Mouse (Mus musculus) neural tube, embryonic 13.5 days (tissue): ENCODE measurements around the gene Ncaph2. TPM values are rescaled to one million over a fixed set of nuclear protein-coding genes. Genes with fewer than 3 reads are reported as not detected.

ENCODE experiments used
- ATAC-seq: fragments of 200-750 bp; cut with Nextera tagmentation; 2 replicates; pipeline ENCODE4 v1.8.0; 2017; ENCODE audit warnings: low read depth, mild to moderate bottlenecking, moderate TSS enrichment, moderate library complexity
- H3K27ac ChIP-seq: fragments of 300-500 bp; sonication (generic); replicated peaks from 2 replicates; pipeline ENCODE4 v1.5.1; 2015; ENCODE audit warnings: moderate library complexity, mild to moderate bottlenecking, inconsistent platforms
- H3K27me3 ChIP-seq: fragments of 300-500 bp; sonication (generic); 2 replicates; pipeline ENCODE4 v1.6.1; 2015; ENCODE audit warnings: mild to moderate bottlenecking, inconsistent platforms
- H3K36me3 ChIP-seq: fragments of 300-500 bp; sonication (generic); 2 replicates; pipeline ENCODE4 v1.6.1; 2015; ENCODE audit warnings: mild to moderate bottlenecking, inconsistent platforms
- H3K4me1 ChIP-seq: fragments of 300-500 bp; sonication (generic); replicated peaks from 2 replicates; pipeline ENCODE4 v1.6.1; 2015; ENCODE audit warnings: inconsistent platforms
- H3K4me2 ChIP-seq: fragments of 300-500 bp; sonication (generic); 2 replicates; pipeline ENCODE4 v1.6.1; 2015; ENCODE audit warnings: inconsistent platforms, mild to moderate bottlenecking, moderate library complexity
- H3K4me3 ChIP-seq: fragments of 300-500 bp; sonication (generic); 2 replicates; pipeline ENCODE4 v1.5.1; 2015; ENCODE audit warnings: mild to moderate bottlenecking, inconsistent platforms
- H3K9ac ChIP-seq: fragments of 300-500 bp; sonication (generic); 2 replicates; pipeline ENCODE4 v1.6.1; 2015; ENCODE audit warnings: moderate library complexity, mild to moderate bottlenecking, inconsistent platforms
- H3K9me3 ChIP-seq: fragments of 300-500 bp; sonication (generic); 2 replicates; pipeline ENCODE4 v1.6.1; 2016; ENCODE audit warnings: inconsistent platforms
- WGBS: fragments of 180-500 bp; shearing (Covaris S2); methylation state at CpG from one replicate; pipeline ENCODE4 v1.1.7; 2015; 5-methylcytosine and 5-hydroxymethylcytosine counted together
- microRNA-seq: library from miRNA; unstranded; fragments of <30 nt; microRNA quantifications from one replicate; pipeline ENCODE4, GENCODE M21; 2016
- polyA plus RNA-seq: library from polyadenylated mRNA; unstranded; fragments of >200 nt; fragmentation: Nextera tagmentation; extraction: Ambion mirVana; gene quantifications from 2 replicates; pipeline ENCODE4 v1.2.1, GENCODE M21; 2015

Gene Ncaph2
- polyA plus RNA-seq, 1 experiment from 2014 or later, result 101 TPM

DNA sequence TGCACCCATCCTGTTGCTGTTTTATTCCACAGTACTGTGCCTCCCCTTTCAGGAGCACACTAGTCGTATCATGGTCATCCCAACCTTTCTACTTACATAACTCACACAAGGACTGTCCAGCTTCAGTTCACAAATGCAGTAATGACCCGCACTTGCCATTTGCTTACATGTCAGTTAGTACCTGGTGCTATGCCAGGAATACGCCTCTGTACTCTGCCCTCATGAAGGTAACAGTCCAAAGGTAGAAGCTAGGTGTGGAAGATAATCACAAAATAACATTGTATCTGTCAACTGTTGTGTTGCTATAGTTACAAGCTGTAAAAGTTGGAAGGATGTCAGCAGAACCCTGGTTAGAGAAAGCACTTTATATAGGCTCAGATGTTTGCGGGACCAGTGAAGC is 41.4 kb downstream of the Ncaph2 start:
- no peak overlapping the region for H3K4me2 ChIP-seq
- H3K4me1 ChIP-seq, result no peaks in the 10 kb centered on the region
- no peak for ATAC-seq
- 87% methylated on average over 4 of the region's 4 CpGs for WGBS
- H3K27me3 ChIP-seq, result no peaks in the 10 kb centered on the region
- no peak overlapping the region for H3K27ac ChIP-seq
- no peaks in the 10 kb centered on the region for H3K9me3 ChIP-seq
- no peak overlapping the region for H3K4me3 ChIP-seq
- H3K36me3 ChIP-seq, result no peaks in the 10 kb centered on the region
- no peak overlapping the region for H3K9ac ChIP-seq

DNA sequence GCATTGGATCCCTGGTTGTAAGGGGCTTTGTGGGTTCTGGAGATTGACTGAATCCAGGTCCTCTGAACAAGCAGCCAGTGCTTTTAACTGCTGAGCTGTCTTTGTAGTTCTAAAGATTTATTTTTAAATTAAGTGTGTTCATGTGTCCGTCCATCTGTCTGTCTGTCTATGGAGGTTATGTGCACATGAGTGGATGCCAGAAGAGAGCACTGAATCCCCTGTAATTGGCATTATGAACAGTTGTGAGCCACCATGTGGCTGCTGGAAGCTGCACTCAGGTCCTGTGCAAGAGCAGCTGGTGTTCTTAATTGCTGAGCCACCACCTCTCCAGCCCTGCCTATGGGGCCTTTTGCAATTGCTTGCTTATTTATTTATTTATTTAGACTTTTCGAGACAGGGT is 42.6 kb downstream of the Ncaph2 start:
- 76% methylated on average over 2 of the region's 2 CpGs for WGBS
- no peaks in the 10 kb centered on the region for H3K36me3 ChIP-seq
- no peak overlapping the region for H3K4me2 ChIP-seq
- no peaks in the 10 kb centered on the region for H3K4me1 ChIP-seq
- H3K27ac ChIP-seq, result no peak overlapping the region
- no peak overlapping the region for H3K9ac ChIP-seq
- no peaks in the 10 kb centered on the region for H3K27me3 ChIP-seq
- ATAC-seq, result no peak
- H3K4me3 ChIP-seq, result no peak overlapping the region
- H3K9me3 ChIP-seq, result no peaks in the 10 kb centered on the region

DNA sequence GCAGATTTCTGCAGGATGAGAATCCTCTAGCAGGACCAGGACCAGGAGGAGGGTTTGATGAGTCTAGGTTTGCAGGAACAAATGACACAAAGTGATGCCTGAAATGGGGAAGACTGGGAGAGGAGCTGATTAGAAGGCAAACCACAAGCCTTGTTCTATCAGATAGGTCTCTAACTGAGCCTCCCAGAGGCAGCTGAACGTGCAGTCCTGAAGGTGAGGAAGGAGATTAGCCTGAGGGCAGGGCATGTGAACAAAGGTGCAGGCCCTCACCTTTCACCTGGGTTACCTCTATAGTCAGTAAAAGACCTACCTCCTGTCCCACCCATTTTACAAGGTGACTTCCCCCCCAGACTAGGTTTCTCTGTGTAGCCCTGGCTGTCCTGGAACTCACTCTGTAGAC is 44.2 kb downstream of the Ncaph2 start:
- no peaks in the 10 kb centered on the region for H3K36me3 ChIP-seq
- H3K9ac ChIP-seq, result no peak overlapping the region
- H3K4me2 ChIP-seq, result no peak overlapping the region
- H3K27ac ChIP-seq, result no peak overlapping the region
- no peak overlapping the region for H3K4me3 ChIP-seq
- no peaks in the 10 kb centered on the region for H3K27me3 ChIP-seq
- no peaks in the 10 kb centered on the region for H3K9me3 ChIP-seq
- no peak for ATAC-seq
- no peaks in the 10 kb centered on the region for H3K4me1 ChIP-seq
- 82% methylated on average over 1 of the region's 1 CpGs for WGBS

DNA sequence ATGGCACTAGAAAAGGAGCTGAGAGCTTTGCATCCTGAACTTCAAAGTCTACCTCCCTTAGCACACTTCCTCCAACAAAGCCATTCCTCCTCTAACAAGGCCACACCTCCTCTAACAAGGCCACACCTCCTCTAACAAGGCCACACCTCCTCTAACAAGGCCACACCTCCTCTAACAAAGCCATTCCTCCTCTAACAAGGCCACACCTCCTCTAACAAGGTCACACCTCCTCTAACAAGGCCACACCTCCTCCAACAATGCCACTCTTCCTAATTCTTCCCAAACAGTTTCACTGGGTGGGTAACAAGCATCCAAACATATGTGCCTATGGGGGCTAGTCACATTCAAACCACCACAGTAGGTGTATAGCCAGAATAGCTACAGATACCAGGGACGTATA is 47.0 kb downstream of the Ncaph2 start:
- Histone ChIP-seq H3K4me1 (no peaks in the 10 kb centered on the region), H3K36me3 (no peaks in the 10 kb centered on the region), H3K9ac (no peak overlapping the region), H3K27ac (no peak overlapping the region), H3K27me3 (no peaks in the 10 kb centered on the region), H3K4me2 (no peak overlapping the region), H3K4me3 (no peak overlapping the region), H3K9me3 (peaks cover 7% of the 10 kb centered on the region; the same call in 1 of the 2 replicates)
- 90% methylated on average over 1 of the region's 1 CpGs for WGBS
- ATAC-seq, result no peak

DNA sequence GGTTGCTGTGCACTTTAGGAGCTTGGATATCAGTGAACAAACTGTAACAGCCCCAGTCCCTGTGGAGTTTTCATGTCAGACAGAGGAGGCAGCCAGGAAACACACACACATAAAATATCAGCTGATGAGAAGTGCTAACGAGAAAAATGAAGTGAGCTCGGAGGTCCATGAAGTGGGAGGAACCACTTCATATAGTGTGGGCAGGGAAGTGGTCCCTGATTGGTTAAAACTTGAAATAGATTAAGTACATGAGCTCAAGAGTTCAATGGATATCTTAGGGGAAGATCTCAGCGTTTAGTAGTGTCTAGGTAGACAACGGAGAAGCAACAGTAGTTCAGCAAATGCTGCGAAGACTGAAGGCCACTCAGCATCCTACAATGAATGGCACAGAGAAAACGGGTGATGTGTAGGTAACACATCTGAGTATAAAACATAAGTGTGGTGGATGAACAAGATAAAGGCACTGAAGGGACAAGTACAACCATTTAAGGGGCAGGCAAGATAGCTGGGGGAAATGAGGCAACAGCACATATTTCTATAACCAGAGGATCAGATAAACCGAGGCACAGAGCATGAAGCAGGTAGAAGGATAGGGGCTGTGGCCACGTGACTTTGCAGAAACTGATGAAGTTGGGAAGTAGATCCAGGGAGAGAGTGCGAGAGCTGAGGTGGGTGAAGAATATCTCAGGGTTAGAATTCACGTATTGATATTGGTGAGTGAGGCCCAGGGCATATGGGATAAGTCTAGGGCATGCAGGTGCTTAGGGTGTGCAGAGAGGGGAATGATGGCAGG is 49.5 kb downstream of the Ncaph2 start:
- 84% methylated on average over 10 of the region's 10 CpGs for WGBS
- no peak overlapping the region for H3K9ac ChIP-seq
- peaks cover 16% of the 10 kb centered on the region; the same call in 1 of the 2 replicates for H3K9me3 ChIP-seq
- no peaks in the 10 kb centered on the region for H3K4me1 ChIP-seq
- H3K36me3 ChIP-seq, result no peaks in the 10 kb centered on the region
- no peak for ATAC-seq
- H3K27ac ChIP-seq, result no peak overlapping the region
- no peak overlapping the region for H3K4me3 ChIP-seq
- H3K4me2 ChIP-seq, result no peak overlapping the region
- H3K27me3 ChIP-seq, result no peaks in the 10 kb centered on the region

DNA sequence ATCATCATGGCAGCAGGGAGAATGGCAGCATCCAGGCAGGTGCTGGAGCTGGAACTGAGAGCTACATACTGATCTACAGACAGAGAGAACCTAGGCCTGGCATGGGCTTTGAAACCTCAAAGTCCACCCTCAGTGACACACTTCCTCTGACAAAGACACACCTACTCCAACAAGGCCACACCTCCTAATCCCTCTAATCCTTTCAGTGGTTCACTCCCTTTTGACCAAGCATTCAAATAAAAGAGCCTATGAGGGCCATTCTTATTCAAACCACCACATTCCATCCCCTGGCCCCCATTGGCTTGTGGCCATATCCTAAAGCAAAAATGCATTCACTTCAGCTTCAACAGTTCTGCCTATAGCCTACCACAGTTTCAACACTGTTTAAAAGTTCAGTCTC is 51.2 kb downstream of the Ncaph2 start:
- H3K4me3 ChIP-seq, result no peak overlapping the region
- H3K27me3 ChIP-seq, result no peaks in the 10 kb centered on the region
- H3K36me3 ChIP-seq, result no peaks in the 10 kb centered on the region
- no peak for ATAC-seq
- H3K4me2 ChIP-seq, result no peak overlapping the region
- H3K27ac ChIP-seq, result no peak overlapping the region
- H3K4me1 ChIP-seq, result no peaks in the 10 kb centered on the region
- no peak overlapping the region for H3K9ac ChIP-seq
- H3K9me3 ChIP-seq, result peaks cover 16% of the 10 kb centered on the region; the same call in 1 of the 2 replicates

DNA sequence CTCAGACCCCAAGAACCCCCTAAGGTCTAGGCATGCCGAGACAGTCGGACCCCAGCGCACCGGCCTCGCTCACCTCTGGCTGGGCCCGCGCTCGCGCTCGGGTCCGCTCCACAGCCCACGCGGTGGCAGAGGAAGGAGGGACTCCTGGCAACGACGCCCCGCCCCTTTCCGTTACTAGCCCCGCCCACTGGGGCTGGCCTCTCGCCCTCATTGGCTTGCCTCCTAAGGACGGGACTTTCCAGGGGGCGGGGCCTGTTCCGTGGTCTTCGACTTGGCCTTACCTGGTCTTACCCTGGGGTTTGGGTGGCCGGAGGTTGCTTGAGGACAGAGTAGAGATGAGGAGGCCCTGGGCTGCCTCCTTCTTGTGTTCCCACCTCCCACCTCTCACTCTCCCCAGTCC is 54.6 kb downstream of the Ncaph2 start, which contains the start of gene Syce3:
TSS of gene Syce3 (minus strand) at position 386 of the 400 bp plus-strand sequence.
- Histone ChIP-seq H3K36me3 (no peaks in the 10 kb centered on the region), H3K4me3 (no peak within 1 kb of the TSS), H3K4me1 (no peaks in the 10 kb centered on the region), H3K27ac (no peak within 1 kb of the TSS), H3K4me2 (no peak within 1 kb of the TSS), H3K9me3 (peaks cover 16% of the 10 kb centered on the region; the same call in 1 of the 2 replicates), H3K27me3 (no peaks in the 10 kb centered on the region), H3K9ac (no peak within 1 kb of the TSS)
- 82% methylated on average over 24 of the region's 24 CpGs for WGBS
- no peak for ATAC-seq

DNA sequence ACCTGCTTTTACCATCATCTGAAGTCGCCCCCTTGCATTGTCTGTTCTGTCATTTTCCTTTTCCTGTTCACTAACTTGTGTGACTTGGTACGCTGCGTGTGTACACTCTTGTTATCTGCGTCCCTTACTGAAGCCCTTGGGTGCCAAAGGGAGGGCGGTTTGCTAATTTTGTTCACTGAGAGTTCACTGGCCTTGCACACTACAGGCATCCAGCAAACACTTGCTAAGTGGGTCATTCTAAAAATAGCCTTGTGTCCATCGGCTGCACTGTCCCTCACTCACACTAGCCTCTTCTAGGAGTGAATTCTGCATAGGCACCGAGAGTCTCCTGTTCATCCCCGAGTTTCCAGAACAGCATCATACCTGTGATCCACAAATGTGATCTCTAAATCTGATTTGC is 59.8 kb downstream of the Ncaph2 start:
- Histone ChIP-seq H3K4me2 (no peak overlapping the region), H3K9me3 (no peaks in the 10 kb centered on the region), H3K27ac (no peak overlapping the region), H3K9ac (no peak overlapping the region), H3K4me1 (no peaks in the 10 kb centered on the region), H3K36me3 (peaks cover 42% of the 10 kb centered on the region), H3K4me3 (no peak overlapping the region), H3K27me3 (no peaks in the 10 kb centered on the region)
- 93% methylated on average over 8 of the region's 8 CpGs for WGBS
- ATAC-seq, result no peak

DNA sequence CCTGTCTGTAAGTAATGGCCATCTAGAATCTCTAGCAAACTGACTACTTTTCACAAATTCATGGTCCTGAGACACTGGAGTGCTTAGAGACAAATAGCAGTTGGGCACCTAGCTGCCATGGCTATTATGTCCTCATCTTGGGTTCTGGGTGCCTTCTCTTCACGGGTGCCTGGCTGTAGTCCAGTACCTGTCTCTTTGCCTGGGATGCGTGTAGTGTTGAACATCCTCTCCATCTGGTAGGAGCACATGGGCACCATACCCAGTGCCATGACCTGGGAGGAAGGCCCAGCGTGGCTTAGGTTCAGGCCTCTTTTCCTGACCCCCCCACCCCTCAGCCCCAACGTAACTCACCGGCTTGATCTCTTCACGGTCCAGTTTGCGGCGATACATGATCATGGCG is 66.4 kb downstream of the Ncaph2 start:
- no peak overlapping the region for H3K4me3 ChIP-seq
- H3K36me3 ChIP-seq, result peaks cover 84% of the 10 kb centered on the region
- H3K4me1 ChIP-seq, result 0 out of 2 replicates have a peak, but pooled peaks cover 2% of the 10 kb centered on the region
- 93% methylated on average over 9 of the region's 9 CpGs for WGBS
- no peak overlapping the region for H3K4me2 ChIP-seq
- no peak for ATAC-seq
- H3K9ac ChIP-seq, result no peak overlapping the region
- no peak overlapping the region for H3K27ac ChIP-seq
- no peaks in the 10 kb centered on the region for H3K27me3 ChIP-seq
- no peaks in the 10 kb centered on the region for H3K9me3 ChIP-seq

Small RNA genes within 50 kb of the gene (microRNA-seq; reads per million reads assigned to microRNA genes)
- gene Mir6959, result not detected

Other genes with a start within 250 kb of the Ncaph2 start
- 15.8 and 16.7 TPM in 2 replicates for gene Tubgcp6, start 232.6 kb upstream of the Ncaph2 start, polyA plus RNA-seq
- gene Hdac10, start 227.0 kb upstream of the Ncaph2 start, polyA plus RNA-seq, result 23.9 and 26.7 TPM in 2 replicates
- gene Mapk12, start 215.0 kb upstream of the Ncaph2 start, polyA plus RNA-seq, result 6.7 and 7.0 TPM in 2 replicates
- gene Mapk11, start 206.1 kb upstream of the Ncaph2 start, polyA plus RNA-seq, result 35.8 and 40.2 TPM in 2 replicates
- 89.8 and 94.5 TPM in 2 replicates for gene Plxnb2, start 174.9 kb upstream of the Ncaph2 start, polyA plus RNA-seq
- gene Dennd6b, start 159.2 kb upstream of the Ncaph2 start, polyA plus RNA-seq, result 68.9 and 71.8 TPM in 2 replicates
- gene Ppp6r2, start 144.2 kb upstream of the Ncaph2 start, polyA plus RNA-seq, result 64.8 and 76.9 TPM in 2 replicates
- gene Sbf1, start 40.4 kb upstream of the Ncaph2 start, polyA plus RNA-seq, result 81.8 and 90.0 TPM in 2 replicates
- gene Adm2, start 33.0 kb upstream of the Ncaph2 start, polyA plus RNA-seq, result not detected in 2 replicates
- not detected in 2 replicates for gene Miox, start 21.3 kb upstream of the Ncaph2 start, polyA plus RNA-seq
- 34.1 and 35.1 TPM in 2 replicates for gene Lmf2, start 60 bp upstream of the Ncaph2 start, polyA plus RNA-seq
- gene Sco2, start 18.1 kb downstream of the Ncaph2 start, polyA plus RNA-seq, result 10.9 and 11.3 TPM in 2 replicates
- 2.0 and 2.2 TPM in 2 replicates for gene Tymp, start 21.3 kb downstream of the Ncaph2 start, polyA plus RNA-seq
- 0.27 and 1.9 TPM in 2 replicates for gene Odf3b, start 23.6 kb downstream of the Ncaph2 start, polyA plus RNA-seq
- not detected in 2 replicates for gene Klhdc7b, start 29.2 kb downstream of the Ncaph2 start, polyA plus RNA-seq
- gene Syce3, start 54.8 kb downstream of the Ncaph2 start, polyA plus RNA-seq, result not detected in 2 replicates
- gene Cpt1b, start 70.1 kb downstream of the Ncaph2 start, polyA plus RNA-seq, result 0.73 and 1.7 TPM in 2 replicates
- gene C730034F03Rik, start 73.9 kb downstream of the Ncaph2 start, polyA plus RNA-seq, result 6.1 and 7.3 TPM in 2 replicates
- gene Gm44502, start 74.0 kb downstream of the Ncaph2 start, polyA plus RNA-seq, result 0.17 TPM in 1 of 2 replicates, not detected in the other
- 81.4 and 82.2 TPM in 2 replicates for gene Chkb, start 74.2 kb downstream of the Ncaph2 start, polyA plus RNA-seq
- gene Mapk8ip2, start 98.2 kb downstream of the Ncaph2 start, polyA plus RNA-seq, result 77.3 and 78.0 TPM in 2 replicates
- 18.4 and 19.1 TPM in 2 replicates for gene Arsa, start 121.7 kb downstream of the Ncaph2 start, polyA plus RNA-seq
- 6.5 and 8.0 TPM in 2 replicates for gene Shank3, start 143.9 kb downstream of the Ncaph2 start, polyA plus RNA-seq
- 0.48 and 1.5 TPM in 2 replicates for gene Acr, start 212.6 kb downstream of the Ncaph2 start, polyA plus RNA-seq
- 70.7 and 82.4 TPM in 2 replicates for gene Rabl2, start 236.2 kb downstream of the Ncaph2 start, polyA plus RNA-seq